Mouse (Mus musculus) ES-E14 (cell line): ENCODE measurements at regions not wholly inside any gene's neighbourhood (a gene's known extent, or its start where the extent isn't known, plus 50 kb on each side); places are given as distances from the start of the nearest gene placed in this dataset.

Experiments
- CHD2 ChIP-seq: IDR thresholded peaks from 2 replicates; pipeline ENCODE4 v1.6.1; 2014; ENCODE audit warnings: mild to moderate bottlenecking, low read depth, low read length, inconsistent platforms
- ZNF384 ChIP-seq: IDR thresholded peaks from 2 replicates; pipeline ENCODE4 v1.6.1; 2012; ENCODE audit warnings: low read depth, low read length, inconsistent platforms

DNA sequence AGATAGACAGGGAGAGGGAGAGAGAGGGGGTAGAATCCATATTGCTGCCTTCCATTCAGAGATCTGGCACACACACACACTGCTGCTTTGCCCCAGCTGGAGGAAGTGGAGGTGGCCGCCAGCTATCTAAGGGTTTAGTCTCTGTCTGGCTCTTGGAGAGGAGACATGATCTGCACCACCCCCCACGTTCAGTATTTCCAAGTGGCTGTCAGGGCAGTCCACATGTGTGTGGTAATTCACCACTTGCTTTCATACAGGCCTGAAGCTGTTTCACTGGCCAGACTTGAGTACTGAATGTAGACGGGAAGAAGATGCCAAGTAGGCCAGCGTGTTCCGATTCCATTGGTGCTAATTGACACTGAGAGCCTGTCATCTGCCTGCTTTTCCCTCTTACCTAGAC lies 501.0 kb upstream of the Gm765 start:
- TF ChIP-seq CHD2 = no peak
- TF ChIP-seq ZNF384 = no peak
